Comparison of ENCODE assay signal across 14 mouse cellular contexts in genomic region chr3:85174542-85175469, GRCm38 (mm10).
DNase-seq lines count a peak whose midpoint lies in the region; ATAC-seq and TF ChIP-seq lines count a peak whose summit lies in the region.
"Had no signal": no experiment of that assay in that cellular context is flagged by ENCODE, and none has a peak within 500 bp of the region (broad histone marks: within the 10 kb centered on the region; RNA-seq: fewer than 3 reads in every experiment).

No protein-coding gene starts in this region.

- no peak for TF ChIP-seq EP300 in stomach, postnatal 0 days (optimal IDR thresholded peaks at IDR 0.05)

- TF ChIP-seq CTCF in testis, adult 2 months (IDR thresholded peaks at IDR 0.05; ENCODE audit: control insufficient read depth, insufficient read depth, insufficient replicate concordance, low read depth, low read length): no peak
- TF ChIP-seq CTCF in stomach, postnatal 0 days (IDR thresholded peaks at IDR 0.05; ENCODE audit: low read depth): no peak

- no peak for TF ChIP-seq POLR2A in testis, adult 2 months (IDR thresholded peaks at IDR 0.05; ENCODE audit: control insufficient read depth, low read depth, low read length)

- ATAC-seq in heart, embryonic 11.5 days (replicated peaks; ENCODE audit: insufficient number of reproducible peaks, low FRiP score, low TSS enrichment): 0 out of 2 replicates have a peak, but pooled peaks have one; percentile 18
- ATAC-seq in stomach, postnatal 0 days (ENCODE audit: low FRiP score, low TSS enrichment): peak; percentile 45; the same call in 1 of the 2 replicates
- ATAC-seq: forebrain, embryonic 14.5 days; hindbrain, embryonic 16.5 days had no signal

- H3K9ac ChIP-seq in heart, embryonic 11.5 days (ENCODE audit: low read depth, low read length): no peak overlapping the region
- no peak overlapping the region for H3K9ac ChIP-seq in stomach, postnatal 0 days (ENCODE audit: low read length)

- no peak for DNase-seq in heart, embryonic 10.5 days (ENCODE audit: low spot score)
- no peak for DNase-seq in testis, postnatal 10 days (ENCODE audit: low spot score)
- peak; percentile 52 to 64 for DNase-seq in kidney, postnatal 4 days
- no peak for DNase-seq in stomach, postnatal 0 days (ENCODE audit: low spot score)
- no peak for DNase-seq in cerebellum, adult 9-11 months
- no peak for DNase-seq in left cerebral cortex, postnatal 4 days
- DNase-seq: adrenal gland, postnatal 36 days; B cell, adult 2 months; cerebellum, postnatal 14 days had no signal

- H3K4me3 ChIP-seq in heart, embryonic 11.5 days (ENCODE audit: low read depth, low read length): no peak overlapping the region
- no peak overlapping the region for H3K4me3 ChIP-seq in heart, embryonic 10.5 days
- H3K4me3 ChIP-seq in testis, adult 2 months (ENCODE audit: control insufficient read depth, low read depth, low read length): peak overlapping the region; percentile 47
- no peak overlapping the region for H3K4me3 ChIP-seq in stomach, postnatal 0 days (ENCODE audit: low read depth, low read length)
- H3K4me3 ChIP-seq: myocyte had no signal

- no peak overlapping the region for H3K27ac ChIP-seq in heart, embryonic 11.5 days (ENCODE audit: low read depth, low read length)
- no peak overlapping the region for H3K27ac ChIP-seq in heart, embryonic 10.5 days
- H3K27ac ChIP-seq in testis, adult 2 months (ENCODE audit: control insufficient read depth, insufficient read depth, low read depth, low read length): no peak overlapping the region
- H3K27ac ChIP-seq in stomach, postnatal 0 days (replicated peaks): no peak overlapping the region

- intact Hi-C loops in left cerebral cortex, postnatal 4 days (cut with DNase I): no loop called here

- no peaks in the 10 kb centered on the region for H3K27me3 ChIP-seq in heart, embryonic 11.5 days (ENCODE audit: control insufficient read depth, insufficient read depth, low read length)
- H3K27me3 ChIP-seq in heart, embryonic 10.5 days (ENCODE audit: insufficient read depth, poor library complexity, severe bottlenecking): no peaks in the 10 kb centered on the region
- no peaks in the 10 kb centered on the region for H3K27me3 ChIP-seq in testis, adult 2 months (ENCODE audit: control insufficient read depth, insufficient read depth, low read length)
- H3K27me3 ChIP-seq in stomach, postnatal 0 days (ENCODE audit: control insufficient read depth, insufficient read depth, low read length): no peaks in the 10 kb centered on the region

- no peaks in the 10 kb centered on the region; the same call in 1 of the 2 replicates for H3K9me3 ChIP-seq in heart, embryonic 11.5 days (replicated peaks; ENCODE audit: control insufficient read depth, low read length)
- H3K9me3 ChIP-seq in heart, embryonic 10.5 days: no peaks in the 10 kb centered on the region
- no peaks in the 10 kb centered on the region for H3K9me3 ChIP-seq in stomach, postnatal 0 days (ENCODE audit: control insufficient read depth, low read length)

- WGBS in heart, embryonic 11.5 days (ENCODE audit: insufficient replicate concordance): 58% methylated on average over 28 of the region's 28 CpGs
- WGBS in heart, embryonic 10.5 days: 71% methylated on average over 28 of the region's 28 CpGs
- 45% methylated on average over 28 of the region's 28 CpGs for WGBS in stomach, postnatal 0 days

- H3K36me3 ChIP-seq in heart, embryonic 11.5 days (ENCODE audit: control insufficient read depth, insufficient read depth, low read length): no peaks in the 10 kb centered on the region
- H3K36me3 ChIP-seq in heart, embryonic 10.5 days: no peaks in the 10 kb centered on the region
- H3K36me3 ChIP-seq in testis, adult 2 months (ENCODE audit: control insufficient read depth, insufficient read depth, low read length): no peaks in the 10 kb centered on the region
- no peaks in the 10 kb centered on the region for H3K36me3 ChIP-seq in stomach, postnatal 0 days (ENCODE audit: control insufficient read depth, insufficient read depth, low read length)

- H3K4me2 ChIP-seq in heart, embryonic 11.5 days: no peak overlapping the region
- H3K4me2 ChIP-seq in stomach, postnatal 0 days (replicated peaks; ENCODE audit: low read depth): peak overlapping the region; percentile 23

- H3K4me1 ChIP-seq in heart, embryonic 11.5 days (ENCODE audit: control insufficient read depth, insufficient read depth, low read length): peaks cover 13% of the 10 kb centered on the region; the same call in 1 of the 2 replicates
- peaks cover 25% of the 10 kb centered on the region for H3K4me1 ChIP-seq in heart, embryonic 10.5 days
- peaks cover 9% of the 10 kb centered on the region for H3K4me1 ChIP-seq in testis, adult 2 months (ENCODE audit: control insufficient read depth, insufficient read depth, low read length)
- H3K4me1 ChIP-seq in stomach, postnatal 0 days (replicated peaks; ENCODE audit: control insufficient read depth, insufficient read depth): no peaks in the 10 kb centered on the region

Comparison
In these comparisons a context has a peak if more than half of its experiments do, and no peak if none do; other contexts are left out.
1. DNase-seq: peak in kidney, postnatal 4 days (2 of 2); none in heart, embryonic 10.5 days (single experiment), testis, postnatal 10 days (single experiment), stomach, postnatal 0 days (single experiment), cerebellum, adult 9-11 months (single experiment) and left cerebral cortex, postnatal 4 days (single experiment).